Mouse (Mus musculus) small intestine, adult 2 months (tissue): ENCODE data around the gene 1700003E16Rik. TPM values are rescaled to one million over a fixed set of nuclear protein-coding genes. Genes with fewer than 3 reads are reported as not detected.

Experiments
- H3K27ac ChIP-seq: fragments of 200-500 bp; 2 replicates; pipeline ENCODE4 v1.5.1; 2012; ENCODE audit warnings: low read depth, low read length, control low read depth, inconsistent platforms; ENCODE audit not compliant: insufficient read depth
- H3K27me3 ChIP-seq: fragments of 200-500 bp; 2 replicates; pipeline ENCODE4 v1.6.1; 2012; ENCODE audit warnings: mild to moderate bottlenecking, moderate library complexity, low read length, inconsistent platforms; ENCODE audit not compliant: control insufficient read depth, insufficient read depth
- H3K36me3 ChIP-seq: fragments of 200-500 bp; 2 replicates; pipeline ENCODE4 v1.6.1; 2012; ENCODE audit warnings: mild to moderate bottlenecking, low read length, control low read depth, inconsistent platforms; ENCODE audit not compliant: control insufficient read depth, insufficient read depth
- H3K4me1 ChIP-seq: fragments of 200-500 bp; 2 replicates; pipeline ENCODE4 v1.6.1; 2012; ENCODE audit warnings: low read length, inconsistent platforms, mixed read lengths; ENCODE audit not compliant: control insufficient read depth, insufficient read depth, insufficient read length
- H3K4me3 ChIP-seq: fragments of 200-500 bp; 2 replicates; pipeline ENCODE4 v1.5.1; 2012; ENCODE audit warnings: low read depth, mild to moderate bottlenecking, control low read depth, inconsistent platforms, low read length, moderate library complexity
- CTCF ChIP-seq: fragments of 200-500 bp; IDR thresholded peaks from 2 replicates; pipeline ENCODE4 v1.5.1; 2012; ENCODE audit warnings: low read depth, mild to moderate bottlenecking, control low read depth, inconsistent platforms, low read length, moderate library complexity, mixed read lengths; ENCODE audit not compliant: insufficient replicate concordance, insufficient read length; ENCODE audit errors: extremely low read depth
- POLR2A ChIP-seq: fragments of 200-500 bp; IDR thresholded peaks from 2 replicates; pipeline ENCODE4 v1.6.1; 2012; ENCODE audit warnings: low read depth, mild to moderate bottlenecking, control low read depth, inconsistent platforms, low read length, moderate library complexity
- WGBS: fragments of 180-500 bp; shearing (Covaris S2); methylation state at CpG from one replicate; pipeline ENCODE4 v1.1.7; 2018; 5-methylcytosine and 5-hydroxymethylcytosine counted together
- polyA plus RNA-seq: library from polyadenylated mRNA; depleted of rRNA; stranded (reverse); fragments of >200 nt; gene quantifications from 2 replicates; pipeline ENCODE4 v1.2.3, GENCODE M21; 2012

1700003E16Rik gene
- polyA plus RNA-seq, 1 experiment: 0.09 TPM

GRCm38 (mm10) chr6:83161921-83162641 lies 5.9 kb downstream of the 1700003E16Rik start:
- Histone ChIP-seq H3K27me3 (no peaks in the 10 kb centered on the region), H3K36me3 (no peaks in the 10 kb centered on the region), H3K4me1 (peaks cover 7% of the 10 kb centered on the region), H3K27ac (no peak overlapping the region), H3K4me3 (peak overlapping the region; percentile 65)
- WGBS: 1% methylated on average over 49 of the region's 49 CpGs
- TF ChIP-seq POLR2A (no peak; the same call in 1 of the 2 replicates), CTCF (no peak)

GRCm38 (mm10) chr6:83162701-83163100 lies 6.5 kb downstream of the 1700003E16Rik start:
- Histone ChIP-seq H3K4me1 (peaks cover 7% of the 10 kb centered on the region), H3K27me3 (no peaks in the 10 kb centered on the region), H3K36me3 (no peaks in the 10 kb centered on the region), H3K27ac (no peak overlapping the region), H3K4me3 (peak overlapping the region; percentile 65)
- under 1% methylated on average over 8 of the region's 8 CpGs for WGBS
- TF ChIP-seq POLR2A (no peak), CTCF (peak; percentile 66; the same call in 1 of the 2 replicates)

- Histone ChIP-seq H3K27ac (peak overlapping the region; percentile 88), H3K4me1 (peaks cover 11% of the 10 kb centered on the region), H3K4me3 (peak overlapping the region; percentile 92), H3K36me3 (no peaks in the 10 kb centered on the region), H3K27me3 (no peaks in the 10 kb centered on the region)
- WGBS: under 1% methylated on average over 6 of the region's 6 CpGs
- TF ChIP-seq POLR2A: no peak
- no peak for TF ChIP-seq CTCF
Measured at GRCm38 (mm10) chr6:83165026-83165606, 8.9 kb downstream of the 1700003E16Rik start.

- TF ChIP-seq CTCF (peak; percentile 87), POLR2A (peak; percentile 50)
- Histone ChIP-seq H3K27me3 (no peaks in the 10 kb centered on the region), H3K4me1 (peaks cover 11% of the 10 kb centered on the region), H3K27ac (peak within 1 kb of the TSS; percentile 88), H3K36me3 (no peaks in the 10 kb centered on the region), H3K4me3 (peak within 1 kb of the TSS; percentile 92)
- whole genome bisulfite sequencing: under 1% methylated on average over 58 of the region's 58 CpGs
Measured at GRCm38 (mm10) chr6:83165607-83166242, 9.5 kb downstream of the 1700003E16Rik start, which contains the start of gene Dctn1. Gene Dctn1, plus strand, starts transcription at chr6:83165920.

- H3K27me3 ChIP-seq: no peaks in the 10 kb centered on the region
Measured at GRCm38 (mm10) chr6:83166243-83166630, 10.0 kb downstream of the 1700003E16Rik start.

GRCm38 (mm10) chr6:83169872-83170271 lies 13.7 kb downstream of the 1700003E16Rik start:
- TF ChIP-seq POLR2A (no peak), CTCF (no peak)
- WGBS: 28% methylated on average over 5 of the region's 5 CpGs
- 0 out of 2 replicates have a peak, but pooled peaks cover 1% of the 10 kb centered on the region for H3K36me3 ChIP-seq
- H3K27me3 ChIP-seq: no peaks in the 10 kb centered on the region
- peak overlapping the region; percentile 39; the same call in 1 of the 2 replicates for H3K27ac ChIP-seq
- peaks cover 4% of the 10 kb centered on the region; the same call in 1 of the 2 replicates for H3K4me1 ChIP-seq
- no peak overlapping the region for H3K4me3 ChIP-seq

More at GRCm38 (mm10) chr6:83166243-83166630, 10.0 kb downstream of the 1700003E16Rik start:
- peaks cover 11% of the 10 kb centered on the region for H3K4me1 ChIP-seq
- WGBS: under 1% methylated on average over 12 of the region's 12 CpGs
- peak overlapping the region; percentile 92 for H3K4me3 ChIP-seq
- TF ChIP-seq CTCF: peak; percentile 11; the same call in 1 of the 2 replicates
- TF ChIP-seq POLR2A: no peak
- no peaks in the 10 kb centered on the region for H3K36me3 ChIP-seq
- H3K27ac ChIP-seq: peak overlapping the region; percentile 3; the same call in 1 of the 2 replicates
